Mouse (Mus musculus) cerebral cortex, adult 2 months (tissue): ENCODE data around the gene Vav3.

Experiments
- WGBS: fragments of 180-500 bp; shearing (Covaris S2); methylation state at CpG from one replicate; pipeline ENCODE4 v1.1.7; 2018; 5-methylcytosine and 5-hydroxymethylcytosine counted together

Vav3 gene

DNA sequence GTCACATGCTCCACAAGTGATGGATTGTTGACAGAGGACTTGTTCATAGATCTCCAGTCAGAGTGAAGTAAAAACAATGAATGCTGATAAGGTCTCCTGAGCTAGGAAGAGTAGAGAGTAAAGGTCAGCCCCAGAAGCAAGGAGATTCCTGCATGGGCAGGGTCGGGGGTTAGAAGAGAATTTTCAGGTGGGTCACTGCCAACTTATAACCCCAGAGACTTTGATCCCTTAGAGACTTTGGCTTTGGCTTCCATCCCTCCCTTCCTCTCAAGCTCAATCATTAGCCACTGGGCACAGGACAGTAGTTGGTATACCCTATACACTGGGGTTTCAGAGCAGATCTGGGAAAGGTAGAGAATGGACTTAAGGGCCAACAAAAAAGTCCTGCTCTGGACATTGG lies 360.8 kb downstream of the Vav3 start:
- WGBS = 71% methylated on average over 1 of the region's 1 CpGs

DNA sequence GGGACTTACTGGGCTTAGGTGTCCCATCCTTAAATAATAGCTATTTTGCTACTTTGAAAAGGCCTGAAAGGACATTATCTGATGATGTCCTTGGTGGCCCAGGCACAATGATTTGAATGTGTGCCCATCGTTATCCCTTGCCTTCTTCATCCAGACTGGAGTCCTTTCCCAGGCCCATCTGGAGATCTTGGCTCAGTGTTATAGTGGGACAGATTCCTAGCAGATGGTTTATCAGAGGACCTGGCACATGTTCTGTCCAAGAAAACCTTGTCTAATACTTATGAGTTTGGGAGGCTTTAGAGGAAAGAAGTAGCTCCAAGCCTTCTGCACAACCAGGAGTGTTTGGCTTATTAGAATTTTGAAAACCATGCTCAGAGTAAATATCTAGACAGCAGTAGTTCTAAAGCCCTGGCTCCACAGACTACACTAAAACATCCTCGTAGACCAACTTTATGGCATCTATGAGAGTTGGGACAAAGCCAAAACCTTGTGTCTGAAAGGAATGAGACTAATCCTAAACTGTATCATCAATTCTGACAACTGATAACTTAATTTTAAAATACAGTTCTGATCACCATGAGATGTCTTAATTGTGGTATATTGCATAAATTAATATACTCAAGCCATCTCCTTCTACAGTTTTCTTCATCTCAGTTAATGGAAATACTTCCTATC lies 367.5 kb downstream of the Vav3 start:
- WGBS = 70% methylated on average over 2 of the region's 2 CpGs

DNA sequence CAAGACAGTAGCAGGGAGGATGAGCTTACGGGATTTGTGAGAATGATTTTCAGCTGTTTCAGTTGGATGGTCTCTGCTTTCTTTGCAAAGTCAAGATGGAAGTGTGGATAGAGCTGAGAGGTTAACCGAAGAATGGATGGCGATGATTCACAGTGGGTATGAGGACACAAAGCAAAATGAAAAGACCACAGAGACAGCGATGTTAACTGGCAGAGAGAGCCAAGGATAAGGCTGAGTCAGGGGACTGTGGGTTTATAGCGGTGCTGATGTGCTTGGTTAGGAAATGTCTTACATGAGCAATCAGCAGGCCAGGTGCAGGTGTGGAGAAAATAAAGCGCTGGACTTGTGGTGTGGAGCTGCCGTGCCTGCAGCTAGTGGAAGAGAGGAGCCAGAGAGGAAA lies 371.3 kb downstream of the Vav3 start:
- 94% methylated on average over 7 of the region's 7 CpGs for WGBS

DNA sequence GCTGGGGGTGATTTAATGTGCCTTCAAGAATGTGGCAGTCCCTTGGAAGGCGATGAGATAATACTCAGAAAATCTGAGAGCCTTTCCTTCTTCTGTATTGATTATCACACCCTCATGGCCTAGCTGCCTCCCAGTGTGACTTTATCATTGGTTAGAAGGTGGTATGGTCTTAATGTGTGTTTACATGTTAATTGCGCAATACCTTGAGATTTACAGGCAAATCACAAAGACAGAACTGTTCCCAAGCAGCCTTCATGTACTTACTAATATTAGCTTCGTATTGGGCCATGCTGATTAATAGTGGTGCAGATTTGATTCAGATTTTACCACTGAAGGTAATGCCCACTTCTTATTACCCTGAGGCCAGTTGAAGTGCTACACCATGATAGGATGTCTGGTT lies 381.3 kb downstream of the Vav3 start:
- 96% methylated on average over 3 of the region's 3 CpGs for WGBS

DNA sequence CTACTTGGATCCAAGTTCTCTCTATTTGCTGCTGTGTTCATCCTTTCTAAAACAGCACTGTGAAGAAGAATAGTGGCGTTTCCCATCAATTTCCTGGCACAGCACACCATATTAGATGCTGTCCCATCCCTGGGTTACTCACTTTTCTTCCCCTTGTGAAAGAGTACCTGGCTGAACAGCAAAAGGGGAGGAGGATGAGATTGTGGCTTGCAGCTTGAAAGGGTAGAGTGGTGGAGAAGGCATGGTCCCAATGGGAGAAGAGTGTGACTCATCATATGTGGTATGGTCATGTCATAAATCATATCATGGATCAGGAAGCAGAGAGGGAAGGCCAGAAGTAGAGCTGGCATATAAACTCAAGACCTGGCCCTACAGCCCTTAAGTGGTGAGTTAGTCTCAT lies 386.3 kb downstream of the Vav3 start:
- 91% methylated on average over 1 of the region's 1 CpGs for WGBS

DNA sequence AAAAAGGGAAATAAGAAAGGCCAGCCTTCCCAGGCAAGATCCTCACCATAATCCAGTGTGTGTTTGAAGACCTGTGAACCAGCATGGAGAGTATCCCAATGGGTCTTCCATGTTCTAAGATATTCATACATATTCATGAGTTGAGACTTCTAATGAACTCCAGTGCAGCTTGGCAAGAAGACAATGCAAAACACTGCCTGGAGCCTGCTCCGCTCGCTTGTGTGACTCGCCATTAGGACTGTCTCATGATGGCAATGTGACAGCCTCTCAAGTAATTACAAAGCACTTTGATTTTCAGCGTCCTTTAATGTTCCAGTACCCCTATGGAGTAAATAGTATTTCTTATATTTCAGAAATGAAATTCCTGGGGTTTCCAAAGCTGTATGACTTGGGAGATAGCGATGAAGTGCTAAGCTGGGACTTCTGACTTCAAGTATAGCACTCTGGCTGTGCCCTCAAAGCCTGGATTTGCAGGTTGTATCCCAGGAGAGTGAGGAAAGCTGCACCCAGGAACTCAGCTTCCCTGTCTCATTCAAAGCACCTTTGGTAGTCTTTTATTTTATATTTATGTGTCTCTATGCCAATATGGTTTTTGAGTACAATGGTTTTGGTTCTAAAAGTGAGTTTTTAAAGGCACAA lies 391.3 kb downstream of the Vav3 start:
- WGBS = 63% methylated on average over 5 of the region's 5 CpGs

DNA sequence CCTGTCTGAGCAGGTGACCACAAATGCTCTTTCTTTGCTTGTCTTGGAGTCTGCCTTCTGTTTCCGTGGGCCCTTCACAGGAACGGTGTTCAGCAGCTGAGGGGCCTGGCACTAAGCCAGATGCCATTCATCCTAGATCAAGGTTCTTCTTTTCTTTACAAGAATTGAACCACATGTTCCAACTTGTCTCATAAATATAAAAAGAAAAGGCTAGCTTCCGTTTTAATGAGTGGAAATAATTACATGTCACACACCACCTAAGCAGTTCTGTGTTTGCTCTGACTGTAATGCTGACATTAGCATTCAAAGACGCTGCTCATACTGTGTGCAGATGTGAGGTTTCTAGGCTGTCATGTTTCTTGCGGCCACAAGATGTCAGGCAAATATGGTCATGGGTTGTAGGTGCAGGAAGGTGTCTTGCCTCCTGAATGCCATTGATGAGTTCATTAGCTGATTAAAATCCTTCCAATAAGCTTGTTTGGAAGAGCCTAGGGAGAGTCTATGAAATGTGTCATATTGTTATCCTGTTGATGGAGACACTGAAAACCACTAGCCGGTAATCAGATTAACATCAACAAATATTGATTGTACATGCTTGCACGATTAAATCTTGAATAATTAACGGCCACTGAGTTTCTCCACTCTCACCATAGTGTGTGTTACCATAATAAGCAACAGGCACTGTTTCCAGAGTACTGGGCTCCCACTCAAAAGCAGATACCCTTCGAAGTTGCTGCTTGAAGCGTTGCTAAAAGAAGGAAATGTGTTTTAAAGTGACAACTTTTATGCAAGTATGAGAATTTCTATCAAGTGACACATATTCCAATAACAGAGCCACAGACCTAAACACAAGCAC lies 392.1 kb downstream of the Vav3 start:
- WGBS = 24% methylated on average over 10 of the region's 10 CpGs
